Mouse (Mus musculus): Measurements from ENCODE around the gene Adam8.

GRCm38 (mm10) chr7:139980778-139981177 is 11.6 kb downstream of the Adam8 start:
- TF ChIP-seq CTCF (IDR thresholded peaks at IDR 0.05; ENCODE audit: control insufficient read depth, insufficient read depth, low read length) (no peak), POLR2A (IDR thresholded peaks at IDR 0.05; ENCODE audit: borderline replicate concordance, control insufficient read depth, low read depth, low read length) (no peak)

Measured in bone marrow, adult 2 months (tissue).